Mouse (Mus musculus): Measurements from ENCODE around the gene Arhgap20. TPM values are rescaled to one million over a fixed set of nuclear protein-coding genes. Genes with fewer than 3 reads are reported as not detected.

Gene Arhgap20
- polyA plus RNA-seq, 1 experiment = 0.56 TPM

DNA sequence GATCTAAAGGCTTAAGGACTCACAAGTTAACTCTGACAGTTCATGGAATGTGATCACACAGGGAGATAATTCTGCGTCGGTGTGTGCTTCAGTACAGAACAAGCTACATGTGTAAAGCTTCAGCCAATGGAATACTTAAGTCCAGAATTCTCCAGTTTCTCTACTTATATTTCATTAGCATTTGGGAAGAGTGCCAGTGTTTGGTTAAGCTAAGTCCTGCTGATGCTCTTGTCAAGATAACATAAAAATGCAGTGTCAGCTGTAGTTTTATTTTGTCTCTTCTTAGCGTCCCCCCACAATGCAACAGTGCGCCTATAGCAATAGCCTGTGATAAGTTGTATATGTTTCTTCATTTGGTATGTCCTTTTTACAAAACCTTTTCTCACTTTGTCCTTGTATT, 15.0 kb upstream of the Arhgap20 start:
- H3K36me3 ChIP-seq (ENCODE audit: control insufficient read depth, insufficient read depth, low read length) = no peaks in the 10 kb centered on the region
- H3K27ac ChIP-seq (ENCODE audit: insufficient read depth, low read depth, low read length) = no peak overlapping the region
- 62% methylated on average over 4 of the region's 4 CpGs for WGBS
- TF ChIP-seq POLR2A (IDR thresholded peaks at IDR 0.05; ENCODE audit: low read depth, low read length) = no peak
- TF ChIP-seq CTCF (IDR thresholded peaks at IDR 0.05; ENCODE audit: extremely low read depth, insufficient read length, insufficient replicate concordance, low read depth, low read length) = no peak
- no peaks in the 10 kb centered on the region for H3K4me1 ChIP-seq (ENCODE audit: control insufficient read depth, insufficient read depth, insufficient read length, low read length)
- H3K27me3 ChIP-seq (ENCODE audit: control insufficient read depth, insufficient read depth, low read length) = no peaks in the 10 kb centered on the region
- H3K4me3 ChIP-seq (ENCODE audit: low read depth, low read length) = no peak overlapping the region

DNA sequence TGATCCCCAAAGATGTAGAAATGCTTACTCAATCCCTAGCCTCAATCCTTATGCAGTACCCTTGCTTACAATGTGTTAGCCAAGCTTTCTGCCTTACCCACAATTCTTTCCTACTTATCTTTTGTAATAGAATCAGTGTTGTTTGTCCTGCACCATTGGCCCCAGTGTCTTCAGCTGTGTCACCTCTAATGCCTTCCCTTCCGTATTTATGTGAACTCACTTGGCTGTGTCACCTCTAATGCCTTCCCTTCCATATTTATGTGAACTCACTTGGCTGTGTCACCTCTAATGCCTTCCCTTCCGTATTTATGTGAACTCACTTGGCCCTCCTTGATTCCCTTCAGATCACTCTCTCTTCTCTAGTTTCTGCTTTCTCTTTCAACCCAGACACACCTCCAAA, 4.1 kb upstream of the Arhgap20 start:
- H3K27me3 ChIP-seq (ENCODE audit: control insufficient read depth, insufficient read depth, low read length) = peaks cover 16% of the 10 kb centered on the region
- WGBS = 64% methylated on average over 2 of the region's 2 CpGs
- no peaks in the 10 kb centered on the region for H3K36me3 ChIP-seq (ENCODE audit: control insufficient read depth, insufficient read depth, low read length)
- H3K4me1 ChIP-seq (ENCODE audit: control insufficient read depth, insufficient read depth, insufficient read length, low read length) = peaks cover 8% of the 10 kb centered on the region
- no peak overlapping the region for H3K27ac ChIP-seq (ENCODE audit: insufficient read depth, low read depth, low read length)
- H3K4me3 ChIP-seq (ENCODE audit: low read depth, low read length) = no peak overlapping the region
- TF ChIP-seq CTCF (IDR thresholded peaks at IDR 0.05; ENCODE audit: extremely low read depth, insufficient read length, insufficient replicate concordance, low read depth, low read length) (no peak), POLR2A (IDR thresholded peaks at IDR 0.05; ENCODE audit: low read depth, low read length) (no peak)

DNA sequence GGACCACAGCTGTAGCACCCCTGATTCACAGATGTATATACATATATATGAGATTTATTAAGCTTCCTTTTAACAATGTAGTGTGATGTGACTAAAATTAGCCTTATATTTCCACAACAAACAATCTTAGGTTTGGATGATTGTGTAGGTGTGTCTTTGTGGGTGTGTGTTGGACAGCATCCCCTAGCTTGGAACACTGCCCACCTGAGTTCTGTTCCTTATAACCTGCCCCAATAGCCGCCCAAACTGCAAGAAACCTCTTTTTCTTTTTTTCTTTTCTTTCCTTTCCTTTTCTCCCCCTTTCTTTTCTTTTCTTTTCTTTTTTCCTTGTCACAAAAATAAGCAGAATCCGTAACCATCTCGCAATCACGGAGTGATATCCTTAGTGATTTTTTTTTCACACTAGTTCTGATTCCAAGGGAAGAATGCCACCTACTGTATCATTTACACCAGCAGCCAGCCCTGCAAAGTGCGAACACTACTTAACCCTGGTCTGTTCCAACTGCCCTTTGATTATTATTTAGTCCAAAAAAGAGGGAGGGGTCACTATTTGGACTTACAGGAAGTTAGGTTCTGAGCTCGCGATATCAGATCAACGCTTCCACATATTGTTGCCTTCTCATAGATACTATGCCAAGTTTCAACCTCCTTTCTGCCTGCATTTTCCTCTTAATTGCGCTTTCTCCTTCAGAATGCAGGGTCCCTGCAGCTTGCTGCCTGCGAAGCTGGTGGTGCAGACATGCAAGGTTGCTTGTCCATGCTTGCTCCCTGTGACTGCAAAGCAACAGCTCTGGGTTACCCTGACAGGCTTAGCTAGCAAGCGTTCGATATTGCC, 879 bp upstream of the Arhgap20 start:
- H3K27me3 ChIP-seq (ENCODE audit: control insufficient read depth, insufficient read depth, low read length) = peaks cover 19% of the 10 kb centered on the region
- H3K4me3 ChIP-seq (ENCODE audit: low read depth, low read length) = peak overlapping the region; percentile 64
- TF ChIP-seq POLR2A (IDR thresholded peaks at IDR 0.05; ENCODE audit: low read depth, low read length) (no peak), CTCF (IDR thresholded peaks at IDR 0.05; ENCODE audit: extremely low read depth, insufficient read length, insufficient replicate concordance, low read depth, low read length) (no peak)
- 5% methylated on average over 12 of the region's 12 CpGs for WGBS
- H3K4me1 ChIP-seq (ENCODE audit: control insufficient read depth, insufficient read depth, insufficient read length, low read length) = peaks cover 8% of the 10 kb centered on the region
- no peak overlapping the region for H3K27ac ChIP-seq (ENCODE audit: insufficient read depth, low read depth, low read length)
- no peaks in the 10 kb centered on the region for H3K36me3 ChIP-seq (ENCODE audit: control insufficient read depth, insufficient read depth, low read length)

- Histone ChIP-seq H3K27ac (ENCODE audit: insufficient read depth, low read depth, low read length) (no peak overlapping the region), H3K27me3 (ENCODE audit: control insufficient read depth, insufficient read depth, low read length) (peaks cover 19% of the 10 kb centered on the region), H3K36me3 (ENCODE audit: control insufficient read depth, insufficient read depth, low read length) (no peaks in the 10 kb centered on the region), H3K4me1 (ENCODE audit: control insufficient read depth, insufficient read depth, insufficient read length, low read length) (peaks cover 8% of the 10 kb centered on the region), H3K4me3 (ENCODE audit: low read depth, low read length) (peak overlapping the region; percentile 65)
- 1% methylated on average over 55 of the region's 58 CpGs for WGBS
- TF ChIP-seq POLR2A (IDR thresholded peaks at IDR 0.05; ENCODE audit: low read depth, low read length) (no peak), CTCF (IDR thresholded peaks at IDR 0.05; ENCODE audit: extremely low read depth, insufficient read length, insufficient replicate concordance, low read depth, low read length) (no peak)
Measured at GRCm38 (mm10) chr9:51765417-51766174, 459 bp downstream of the Arhgap20 start.

GRCm38 (mm10) chr9:51766175-51767062, 1.3 kb downstream of the Arhgap20 start:
- Histone ChIP-seq H3K27me3 (ENCODE audit: control insufficient read depth, insufficient read depth, low read length) (peaks cover 19% of the 10 kb centered on the region), H3K36me3 (ENCODE audit: control insufficient read depth, insufficient read depth, low read length) (no peaks in the 10 kb centered on the region), H3K4me3 (ENCODE audit: low read depth, low read length) (peak overlapping the region; percentile 65), H3K4me1 (ENCODE audit: control insufficient read depth, insufficient read depth, insufficient read length, low read length) (peaks cover 8% of the 10 kb centered on the region), H3K27ac (ENCODE audit: insufficient read depth, low read depth, low read length) (no peak overlapping the region)
- no peak for TF ChIP-seq CTCF (IDR thresholded peaks at IDR 0.05; ENCODE audit: extremely low read depth, insufficient read length, insufficient replicate concordance, low read depth, low read length)
- no peak for TF ChIP-seq POLR2A (IDR thresholded peaks at IDR 0.05; ENCODE audit: low read depth, low read length)
- 2% methylated on average over 29 of the region's 29 CpGs for WGBS

GRCm38 (mm10) chr9:51774201-51774600, 9.1 kb downstream of the Arhgap20 start:
- Histone ChIP-seq H3K36me3 (ENCODE audit: control insufficient read depth, insufficient read depth, low read length) (no peaks in the 10 kb centered on the region), H3K4me1 (ENCODE audit: control insufficient read depth, insufficient read depth, insufficient read length, low read length) (no peaks in the 10 kb centered on the region), H3K27ac (ENCODE audit: insufficient read depth, low read depth, low read length) (no peak overlapping the region), H3K4me3 (ENCODE audit: low read depth, low read length) (no peak overlapping the region), H3K27me3 (ENCODE audit: control insufficient read depth, insufficient read depth, low read length) (no peaks in the 10 kb centered on the region)
- TF ChIP-seq POLR2A (IDR thresholded peaks at IDR 0.05; ENCODE audit: low read depth, low read length) (no peak), CTCF (IDR thresholded peaks at IDR 0.05; ENCODE audit: extremely low read depth, insufficient read length, insufficient replicate concordance, low read depth, low read length) (no peak)
- 86% methylated on average over 3 of the region's 3 CpGs for WGBS

All from small intestine, adult 2 months (tissue).